In the genomic region with DNA sequence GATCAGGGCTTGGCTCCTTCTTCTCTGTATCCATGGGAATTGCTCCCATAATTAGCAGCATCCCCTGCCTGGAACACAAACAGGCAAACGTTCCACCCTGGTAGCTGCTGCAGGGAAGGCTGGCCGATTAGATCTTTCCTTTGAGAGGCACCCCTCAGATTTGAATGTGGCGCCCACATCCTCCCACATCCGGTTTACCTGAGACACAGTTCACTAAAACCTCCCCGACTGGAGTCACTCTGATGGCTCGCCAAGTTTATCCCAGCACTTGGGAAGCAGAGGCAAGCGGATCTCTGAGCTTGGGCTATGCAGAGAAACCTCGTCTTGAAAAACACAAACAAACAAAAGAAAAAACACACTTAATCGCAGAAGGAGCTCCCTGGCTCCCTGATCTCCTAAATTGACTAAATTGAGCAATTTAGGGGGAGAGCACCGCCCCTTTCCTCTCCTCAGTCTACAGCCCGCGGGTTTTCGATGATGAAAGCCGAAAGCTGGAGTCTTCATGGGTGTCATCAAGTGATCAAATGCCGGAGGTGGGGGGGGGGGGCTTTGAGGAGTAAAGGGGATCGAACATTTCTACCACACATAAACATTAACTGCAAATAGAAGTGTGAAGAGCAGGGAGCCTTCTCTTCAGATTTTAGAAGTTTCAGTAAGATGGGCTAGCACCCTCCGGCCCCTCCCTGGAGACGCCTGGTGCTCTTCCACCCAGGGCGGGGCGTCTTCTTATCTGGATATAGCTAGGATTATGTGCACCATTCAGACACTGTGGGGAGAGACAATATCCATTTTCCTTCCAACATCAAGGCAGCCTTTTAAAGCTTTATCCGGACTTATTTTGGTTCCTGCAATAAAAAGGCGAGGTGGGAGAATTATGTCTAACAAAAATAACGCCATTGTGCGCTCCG, we compare ENCODE assay signal across 9 mouse cellular contexts. TPM values are rescaled to one million over a fixed set of nuclear protein-coding genes. Genes with fewer than 3 reads are reported as not detected.
DNase-seq lines count a peak whose midpoint lies in the region; ATAC-seq lines count a peak whose summit lies in the region.
"Had no signal": no experiment of that assay in that cellular context is flagged by ENCODE, and none has a peak within 500 bp of the region (broad histone marks: within the 10 kb centered on the region; RNA-seq: fewer than 3 reads in every experiment).

No protein-coding gene starts in this region.

- WGBS in heart, embryonic 16.5 days: 22% methylated on average over 25 of the region's 25 CpGs
- WGBS in embryonic facial prominence, embryonic 12.5 days: 23% methylated on average over 25 of the region's 25 CpGs

- no peaks in the 10 kb centered on the region for H3K27me3 ChIP-seq in heart, embryonic 16.5 days (ENCODE audit: control insufficient read depth, insufficient read depth, low read length)
- no peaks in the 10 kb centered on the region; the same call in 1 of the 2 replicates for H3K27me3 ChIP-seq in embryonic facial prominence, embryonic 12.5 days

- ATAC-seq in heart, embryonic 16.5 days (replicated peaks; ENCODE audit: extremely low read depth, insufficient read depth, low FRiP score): no peak
- no peak for ATAC-seq in embryonic facial prominence, embryonic 12.5 days (ENCODE audit: insufficient number of reproducible peaks, insufficient read depth, low FRiP score, low TSS enrichment)

- no peaks in the 10 kb centered on the region for H3K9me3 ChIP-seq in heart, embryonic 16.5 days (replicated peaks; ENCODE audit: control insufficient read depth, low read length)
- no peaks in the 10 kb centered on the region for H3K9me3 ChIP-seq in embryonic facial prominence, embryonic 12.5 days

- H3K27ac ChIP-seq in heart, embryonic 16.5 days (ENCODE audit: low read length): no peak overlapping the region
- H3K27ac ChIP-seq in embryonic facial prominence, embryonic 12.5 days: no peak overlapping the region

- peaks cover 14% of the 10 kb centered on the region for H3K4me1 ChIP-seq in heart, embryonic 16.5 days (ENCODE audit: control insufficient read depth, insufficient read depth, low read length)
- H3K4me1 ChIP-seq in embryonic facial prominence, embryonic 12.5 days: peaks cover 21% of the 10 kb centered on the region

- H3K9ac ChIP-seq in heart, embryonic 16.5 days (ENCODE audit: low read length): peak overlapping the region; percentile 49; the same call in 1 of the 2 replicates
- H3K9ac ChIP-seq in embryonic facial prominence, embryonic 12.5 days: no peak overlapping the region

- H3K4me2 ChIP-seq in heart, embryonic 16.5 days (ENCODE audit: low read depth, low read length): peak overlapping the region; percentile 38
- H3K4me2 ChIP-seq in embryonic facial prominence, embryonic 12.5 days (replicated peaks): 0 out of 2 replicates have a peak overlapping the region, but pooled peaks have one; percentile 26

- peak overlapping the region; percentile 6 for H3K4me3 ChIP-seq in heart, embryonic 16.5 days (ENCODE audit: low read length)
- no peak overlapping the region for H3K4me3 ChIP-seq in embryonic facial prominence, embryonic 12.5 days

- no peaks in the 10 kb centered on the region for H3K36me3 ChIP-seq in heart, embryonic 16.5 days (ENCODE audit: control insufficient read depth, insufficient read depth)
- no peaks in the 10 kb centered on the region for H3K36me3 ChIP-seq in embryonic facial prominence, embryonic 12.5 days

- no peak for DNase-seq in heart, adult 11 months
- DNase-seq in A20 (ENCODE audit: low read depth, low spot score): peak; percentile 53
- peak; percentile 52 for DNase-seq in liver
- no peak for DNase-seq in right cerebral cortex, postnatal 14 days
- no peak for DNase-seq in right cerebral cortex, postnatal 10 days (ENCODE audit: low spot score in 2 of 2)
- DNase-seq in urinary bladder, adult 18-20 months (ENCODE audit: low spot score in 2 of 2): no peak
- DNase-seq: cerebellum, adult 11-12 months had no signal

RNA-seq across cellular contexts. Expression of a gene that starts 59.5 kb away (rescaled TPM):
- 18.7 and 19.7 TPM in 2 replicates for polyA plus RNA-seq in heart, embryonic 16.5 days (2015; fragmentation: Nextera tagmentation; extraction: Ambion mirVana)
- polyA plus RNA-seq in embryonic facial prominence, embryonic 12.5 days (2016; fragmentation: Nextera tagmentation; extraction: Ambion mirVana): 50.8 and 52.0 TPM in 2 replicates

Comparison
In these comparisons a context has a peak if more than half of its experiments do, and no peak if none do; other contexts are left out.
1. DNase-seq: peak in A20 (single experiment) and liver (single experiment); none in heart, adult 11 months (single experiment), right cerebral cortex, postnatal 14 days (single experiment), right cerebral cortex, postnatal 10 days (0 of 2) and urinary bladder, adult 18-20 months (0 of 2).